Mouse (Mus musculus) cerebellum, postnatal 4 days (tissue): ENCODE measurements around the gene Epha4.

Source experiments
- DNase-seq, 2 experiments: peaks; one replicate each; pipeline ENCODE4 v3.0.0; 2022; ENCODE audit warnings: low spot score in 2 of 2, mixed read lengths in 1 of 2

Gene Epha4

GRCm38 (mm10) chr1:77409509-77409908 is 105.4 kb downstream of the Epha4 start:
- no peak for DNase-seq

- no peak for DNase-seq
These were observed 107.5 kb downstream of the Epha4 start for GRCm38 (mm10) chr1:77407417-77407816.

- DNase-seq: no peak
These were observed 108.3 kb downstream of the Epha4 start for GRCm38 (mm10) chr1:77406631-77407030.

- no peak for DNase-seq
These were observed 110.4 kb downstream of the Epha4 start for GRCm38 (mm10) chr1:77404537-77404936.

- no peak for DNase-seq
These were observed 111.9 kb downstream of the Epha4 start for GRCm38 (mm10) chr1:77402942-77403341.

GRCm38 (mm10) chr1:77401465-77401864 is 113.4 kb downstream of the Epha4 start:
- DNase-seq: no peak

GRCm38 (mm10) chr1:77391590-77391989 is 123.3 kb downstream of the Epha4 start:
- DNase-seq: no peak

- no peak for DNase-seq
These were observed 125.8 kb downstream of the Epha4 start for GRCm38 (mm10) chr1:77389069-77389468.

GRCm38 (mm10) chr1:77388556-77388955 is 126.3 kb downstream of the Epha4 start:
- DNase-seq: no peak

GRCm38 (mm10) chr1:77385613-77386012 is 129.3 kb downstream of the Epha4 start:
- no peak for DNase-seq

GRCm38 (mm10) chr1:77383466-77383865 is 131.4 kb downstream of the Epha4 start:
- no peak for DNase-seq

GRCm38 (mm10) chr1:77377550-77377980 is 137.3 kb downstream of the Epha4 start:
- peak in 1 of 2 experiments; percentile 19 for DNase-seq

- DNase-seq: no peak
These were observed 140.8 kb downstream of the Epha4 start for GRCm38 (mm10) chr1:77374054-77374453.

- DNase-seq: peak in 1 of 2 experiments; percentile 5
These were observed 144.0 kb downstream of the Epha4 start for GRCm38 (mm10) chr1:77370921-77371320.

- no peak for DNase-seq
These were observed 145.5 kb downstream of the Epha4 start for GRCm38 (mm10) chr1:77369255-77369837.

- no peak for DNase-seq
These were observed 149.0 kb downstream of the Epha4 start for GRCm38 (mm10) chr1:77365850-77366249.

- DNase-seq: no peak
These were observed 150.3 kb downstream of the Epha4 start for GRCm38 (mm10) chr1:77364596-77364995.

GRCm38 (mm10) chr1:77363848-77364247 is 151.0 kb downstream of the Epha4 start:
- no peak for DNase-seq

- DNase-seq: no peak
These were observed 168.4 kb downstream of the Epha4 start for GRCm38 (mm10) chr1:77346459-77346858.

- no peak for DNase-seq
These were observed 171.1 kb downstream of the Epha4 start for GRCm38 (mm10) chr1:77343792-77344191.

GRCm38 (mm10) chr1:77339701-77340100 is 175.2 kb downstream of the Epha4 start:
- no peak for DNase-seq

- DNase-seq: no peak
These were observed 176.5 kb downstream of the Epha4 start for GRCm38 (mm10) chr1:77338346-77338745.

- no peak for DNase-seq
These were observed 178.0 kb downstream of the Epha4 start for GRCm38 (mm10) chr1:77336937-77337336.

- DNase-seq: no peak
These were observed 196.2 kb downstream of the Epha4 start for GRCm38 (mm10) chr1:77318597-77319127.
